ENCODE assay signal across 39 mouse cellular contexts in the genomic region with DNA sequence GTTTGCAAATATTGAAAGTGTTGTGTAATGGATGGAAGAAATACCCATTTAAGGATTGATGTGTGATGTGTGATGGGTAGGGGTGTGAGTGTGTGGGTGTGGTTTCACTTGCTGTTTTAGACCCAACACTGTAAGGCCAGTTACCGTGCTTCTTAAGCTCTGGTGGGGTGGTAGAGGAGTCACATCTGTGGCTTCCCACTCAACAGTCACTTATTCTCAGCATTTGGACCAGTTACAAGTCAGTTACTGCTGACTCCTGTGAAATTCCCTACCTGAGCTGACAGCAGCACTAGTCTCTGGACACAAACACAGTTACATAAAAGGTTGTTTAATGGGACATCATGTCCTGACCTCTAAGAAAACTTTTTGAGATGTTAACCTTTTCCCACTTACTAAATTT. TPM values are rescaled to one million over a fixed set of nuclear protein-coding genes. Genes with fewer than 3 reads are reported as not detected.
A peak's percentile ranks its signal among the peaks of the same experiment; 100 is the strongest.
DNase-seq lines count a peak whose midpoint lies in the region; ATAC-seq and TF ChIP-seq lines count a peak whose summit lies in the region.
"Had no signal": no experiment of that assay in that cellular context is flagged by ENCODE, and none has a peak within 500 bp of the region (broad histone marks: within the 10 kb centered on the region; RNA-seq: fewer than 3 reads in every experiment).

No protein-coding gene starts in this region.

- H3K9ac ChIP-seq in liver, adult 2 months (ENCODE audit: low read depth, low read length) = no peak overlapping the region
- H3K9ac ChIP-seq in liver, postnatal 0 days (replicated peaks) = no peak overlapping the region
- H3K9ac ChIP-seq: embryonic facial prominence, embryonic 13.5 days; forebrain, embryonic 15.5 days; hindbrain, embryonic 15.5 days; liver, embryonic 15.5 days; lung, embryonic 15.5 days had no signal

- no peak overlapping the region for H3K4me2 ChIP-seq in liver, postnatal 0 days (ENCODE audit: low read depth, low read length)
- H3K4me2 ChIP-seq: embryonic facial prominence, embryonic 13.5 days; forebrain, embryonic 15.5 days; hindbrain, embryonic 15.5 days; liver, embryonic 15.5 days; lung, embryonic 15.5 days; midbrain, embryonic 11.5 days had no signal

- TF ChIP-seq EP300 in liver, postnatal 0 days (IDR thresholded peaks at IDR 0.05; ENCODE audit: low read depth) = no peak

- WGBS in liver, adult 2 months = 17% methylated on average over 1 of the region's 1 CpGs
- WGBS in liver, postnatal 0 days (ENCODE audit: insufficient replicate concordance) = 69% methylated on average over 1 of the region's 1 CpGs

- no peak overlapping the region for H3K4me3 ChIP-seq in liver, adult 2 months (ENCODE audit: insufficient read depth, low read depth, low read length)
- no peak overlapping the region for H3K4me3 ChIP-seq in liver, postnatal 0 days (ENCODE audit: low read depth, low read length)
- H3K4me3 ChIP-seq: embryonic facial prominence, embryonic 13.5 days; forebrain, embryonic 10.5 days; forebrain, embryonic 15.5 days; hindbrain, embryonic 10.5 days; hindbrain, embryonic 15.5 days; liver, embryonic 15.5 days; lung, embryonic 15.5 days had no signal

- H3K9me3 ChIP-seq in liver, postnatal 0 days (ENCODE audit: low read length) = no peaks in the 10 kb centered on the region
- H3K9me3 ChIP-seq: embryonic facial prominence, embryonic 13.5 days; forebrain, embryonic 10.5 days; forebrain, embryonic 15.5 days; G1E; hindbrain, embryonic 10.5 days; hindbrain, embryonic 15.5 days; liver, embryonic 15.5 days; lung, embryonic 15.5 days had no signal

- ATAC-seq in frontal cortex, adult (ENCODE audit: low TSS enrichment) = peak; percentile 64
- no peak for ATAC-seq in liver, postnatal 0 days
- ATAC-seq: forebrain, embryonic 15.5 days; midbrain, embryonic 16.5 days had no signal

- peaks cover 6% of the 10 kb centered on the region; the same call in 1 of the 2 replicates for H3K4me1 ChIP-seq in liver, adult 2 months (ENCODE audit: control insufficient read depth, insufficient read depth, low read length)
- H3K4me1 ChIP-seq in liver, postnatal 0 days (ENCODE audit: insufficient read depth) = no peaks in the 10 kb centered on the region
- H3K4me1 ChIP-seq: embryonic facial prominence, embryonic 13.5 days; forebrain, embryonic 10.5 days; forebrain, embryonic 15.5 days; hindbrain, embryonic 10.5 days; hindbrain, embryonic 15.5 days; liver, embryonic 15.5 days; lung, embryonic 15.5 days had no signal

- H3K36me3 ChIP-seq in liver, adult 2 months (ENCODE audit: control insufficient read depth, insufficient read depth, low read length) = peaks cover 4% of the 10 kb centered on the region
- no peaks in the 10 kb centered on the region; the same call in 1 of the 2 replicates for H3K36me3 ChIP-seq in liver, postnatal 0 days (replicated peaks; ENCODE audit: insufficient read depth, low read length)
- H3K36me3 ChIP-seq: liver, embryonic 15.5 days had no signal

- no peak for DNase-seq in frontal cortex, postnatal 10 days (ENCODE audit: low spot score in 2 of 2)
- DNase-seq in kidney, adult 18-20 months = peak; percentile 38
- no peak for DNase-seq in kidney, postnatal 10 days
- peak; percentile 70 for DNase-seq in liver, adult 2 months (ENCODE audit: extremely low read depth, low read depth, low spot score)
- no peak for DNase-seq in liver, postnatal 0 days
- DNase-seq in urinary bladder, postnatal 4 days (ENCODE audit: low spot score in 2 of 2) = no peak
- DNase-seq: adrenal gland, adult 8-10 months; cerebellum, adult 11-12 months; cerebellum, adult 9-11 months; heart, postnatal 14 days; layer of hippocampus, postnatal 36 days; liver; lung, postnatal 36 days; right cerebral cortex, postnatal 25 days; spleen, adult 18-20 months; thymus, postnatal 36 days had no signal

- peaks cover 10% of the 10 kb centered on the region; the same call in 1 of the 2 replicates for H3K79me2 ChIP-seq in liver, adult 2 months (ENCODE audit: control insufficient read depth, insufficient read depth, low read length)

- peak overlapping the region; percentile 26; the same call in 1 of the 2 replicates for H3K27ac ChIP-seq in liver, adult 2 months (replicated peaks; ENCODE audit: insufficient read depth, low read depth, low read length)
- no peak overlapping the region for H3K27ac ChIP-seq in liver, postnatal 0 days (ENCODE audit: low read depth)
- H3K27ac ChIP-seq: embryonic facial prominence, embryonic 13.5 days; forebrain, embryonic 10.5 days; forebrain, embryonic 15.5 days; hindbrain, embryonic 10.5 days; hindbrain, embryonic 15.5 days; liver, embryonic 15.5 days; lung, embryonic 15.5 days had no signal

- no peak for TF ChIP-seq POLR2A in liver, adult 2 months (IDR thresholded peaks at IDR 0.05; ENCODE audit: extremely low read depth, insufficient read depth, low read length)

- TF ChIP-seq CTCF in liver, adult 2 months (IDR thresholded peaks at IDR 0.05; ENCODE audit: low read depth, low read length) = no peak
- TF ChIP-seq CTCF in liver, postnatal 0 days (IDR thresholded peaks at IDR 0.05; ENCODE audit: low read depth) = no peak

- no peaks in the 10 kb centered on the region for H3K27me3 ChIP-seq in liver, adult 2 months (ENCODE audit: control insufficient read depth, insufficient read depth, low read length)
- no peaks in the 10 kb centered on the region for H3K27me3 ChIP-seq in liver, postnatal 0 days (ENCODE audit: insufficient read depth, low read length)
- H3K27me3 ChIP-seq: embryonic facial prominence, embryonic 13.5 days; forebrain, embryonic 15.5 days; hindbrain, embryonic 15.5 days; liver, embryonic 15.5 days; lung, embryonic 15.5 days had no signal

RNA-seq across cellular contexts. Expression of a gene that starts 26.4 kb away (rescaled TPM):
- total RNA-seq in liver, adult 2 months (2014; rRNA removed) = not detected in 2 replicates
- not detected in 2 replicates for polyA plus RNA-seq in liver, adult 2 months (2012; rRNA removed)
- polyA plus RNA-seq in liver, postnatal 0 days (2015; fragmentation: Nextera tagmentation; extraction: Ambion mirVana) = not detected in 2 replicates
- total RNA-seq: adrenal gland, adult 8-10 months; common myeloid progenitor, adult 5-6 weeks; G1E; gastrocnemius, postnatal 4 days; heart, adult 8-10 months; heart, postnatal 14 days; layer of hippocampus, postnatal 36 days; left cerebral cortex, postnatal 14 days had no signal
- polyA plus RNA-seq: embryonic facial prominence, embryonic 13.5 days; forebrain, embryonic 10.5 days; forebrain, embryonic 15.5 days; G1E; heart, embryonic 14.5 days; hindbrain, embryonic 10.5 days; hindbrain, embryonic 15.5 days; intestine, embryonic 14.5 days; large intestine, adult 2 months; limb, embryonic 11.5 days; liver, embryonic 15.5 days; lung, embryonic 15.5 days; midbrain, embryonic 11.5 days; midbrain, embryonic 16.5 days; neural tube, embryonic 11.5 days; stomach, embryonic 16.5 days had no signal

RNA-seq across cellular contexts. Expression of a gene that starts 34.0 kb away (rescaled TPM):
- total RNA-seq in liver, adult 2 months (2014; rRNA removed) = 12.7 and 14.0 TPM in 2 replicates
- 10.3 and 10.7 TPM in 2 replicates for polyA plus RNA-seq in liver, adult 2 months (2012; rRNA removed)
- polyA plus RNA-seq in liver, postnatal 0 days (2015; fragmentation: Nextera tagmentation; extraction: Ambion mirVana) = 4.2 and 5.5 TPM in 2 replicates

RNA-seq across cellular contexts. Expression of a gene that starts 58.5 kb away (rescaled TPM):
- total RNA-seq in liver, adult 2 months (2014; rRNA removed) = not detected in 2 replicates
- polyA plus RNA-seq in liver, adult 2 months (2012; rRNA removed) = not detected in 2 replicates
- polyA plus RNA-seq in liver, postnatal 0 days (2015; fragmentation: Nextera tagmentation; extraction: Ambion mirVana) = not detected in 2 replicates
- total RNA-seq: common myeloid progenitor, adult 5-6 weeks; gastrocnemius, postnatal 4 days; heart, postnatal 14 days; megakaryocyte, adult 5-6 weeks; neutrophil, adult 5-6 weeks had no signal
- polyA plus RNA-seq: G1E had no signal

Comparison
In these comparisons a context has a peak if more than half of its experiments do, and no peak if none do; other contexts are left out.
1. DNase-seq: peak in kidney, adult 18-20 months (single experiment) and liver, adult 2 months (single experiment); none in frontal cortex, postnatal 10 days (0 of 2), kidney, postnatal 10 days (single experiment), liver, postnatal 0 days (single experiment) and urinary bladder, postnatal 4 days (0 of 2).